Mouse (Mus musculus) lung, embryonic 15.5 days (tissue): ENCODE measurements around the gene Rsbn1l. TPM values are rescaled to one million over a fixed set of nuclear protein-coding genes. Genes with fewer than 3 reads are reported as not detected.

ENCODE experiments used
- ATAC-seq: fragments of 200-750 bp; cut with Nextera tagmentation; 2 replicates; pipeline ENCODE4 v1.8.0; 2017; ENCODE audit warnings: moderate number of reproducible peaks, borderline replicate concordance; ENCODE audit not compliant: low FRiP score, low TSS enrichment; ENCODE audit errors: extremely low read depth
- H3K27ac ChIP-seq: fragments of 300-500 bp; sonication (generic); 2 replicates; pipeline ENCODE4 v1.5.1; 2015; ENCODE audit warnings: moderate library complexity, mild to moderate bottlenecking, inconsistent platforms
- H3K27me3 ChIP-seq: fragments of 300-500 bp; sonication (generic); 2 replicates; pipeline ENCODE4 v1.6.1; 2015; ENCODE audit warnings: inconsistent platforms
- H3K36me3 ChIP-seq: fragments of 300-500 bp; sonication (generic); 2 replicates; pipeline ENCODE4 v1.6.1; 2015; ENCODE audit warnings: inconsistent platforms
- H3K4me1 ChIP-seq: fragments of 300-500 bp; sonication (generic); 2 replicates; pipeline ENCODE4 v1.6.1; 2015; ENCODE audit warnings: inconsistent platforms
- H3K4me2 ChIP-seq: fragments of 300-500 bp; sonication (generic); 2 replicates; pipeline ENCODE4 v1.6.1; 2015; ENCODE audit warnings: inconsistent platforms, mild to moderate bottlenecking, moderate library complexity
- H3K4me3 ChIP-seq: fragments of 300-500 bp; sonication (generic); 2 replicates; pipeline ENCODE4 v1.5.1; 2015; ENCODE audit warnings: mild to moderate bottlenecking, inconsistent platforms
- H3K9ac ChIP-seq: fragments of 300-500 bp; sonication (generic); 2 replicates; pipeline ENCODE4 v1.6.1; 2015; ENCODE audit warnings: inconsistent platforms
- H3K9me3 ChIP-seq: fragments of 300-500 bp; sonication (generic); 2 replicates; pipeline ENCODE4 v1.6.1; 2016; ENCODE audit warnings: inconsistent platforms
- WGBS: fragments of 180-500 bp; shearing (Covaris S2); methylation state at CpG from one replicate; pipeline ENCODE4 v1.1.7; 2015; 5-methylcytosine and 5-hydroxymethylcytosine counted together
- polyA plus RNA-seq: library from polyadenylated mRNA; unstranded; fragments of >200 nt; fragmentation: Nextera tagmentation; extraction: Ambion mirVana; gene quantifications from 2 replicates; pipeline ENCODE4 v1.2.1, GENCODE M21; 2015

The Rsbn1l gene
- polyA plus RNA-seq, 1 experiment from 2014 or later = 4.9 TPM

DNA sequence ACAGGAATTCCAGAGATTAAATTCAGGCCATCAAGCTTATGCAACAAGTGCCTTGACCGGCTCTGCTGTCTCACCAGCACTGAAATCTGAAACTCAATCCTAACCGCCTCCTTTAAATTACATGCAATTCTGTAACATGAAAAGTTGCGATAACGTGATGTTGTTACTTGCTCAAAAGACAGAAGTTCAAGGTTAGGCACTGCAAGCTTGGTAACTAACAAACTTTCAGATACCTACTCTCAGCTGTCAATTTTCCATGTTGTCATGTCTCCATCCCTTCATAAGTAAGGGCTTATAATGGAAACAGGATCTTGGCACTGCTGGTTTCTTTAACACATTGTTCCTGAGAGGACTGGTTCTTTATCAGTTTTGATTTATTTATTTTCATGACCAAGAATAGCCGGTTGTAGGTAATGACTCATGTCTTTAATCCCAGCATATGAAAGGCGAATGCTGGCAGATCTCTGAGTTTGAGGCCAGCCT, 26.5 kb downstream of the Rsbn1l start:
- Histone ChIP-seq H3K36me3 (no peaks in the 10 kb centered on the region), H3K27ac (no peak overlapping the region), H3K9me3 (no peaks in the 10 kb centered on the region), H3K9ac (no peak overlapping the region), H3K27me3 (no peaks in the 10 kb centered on the region), H3K4me3 (no peak overlapping the region), H3K4me2 (no peak overlapping the region), H3K4me1 (peaks cover 11% of the 10 kb centered on the region)
- no peak for ATAC-seq
- WGBS = 55% methylated on average over 6 of the region's 6 CpGs

DNA sequence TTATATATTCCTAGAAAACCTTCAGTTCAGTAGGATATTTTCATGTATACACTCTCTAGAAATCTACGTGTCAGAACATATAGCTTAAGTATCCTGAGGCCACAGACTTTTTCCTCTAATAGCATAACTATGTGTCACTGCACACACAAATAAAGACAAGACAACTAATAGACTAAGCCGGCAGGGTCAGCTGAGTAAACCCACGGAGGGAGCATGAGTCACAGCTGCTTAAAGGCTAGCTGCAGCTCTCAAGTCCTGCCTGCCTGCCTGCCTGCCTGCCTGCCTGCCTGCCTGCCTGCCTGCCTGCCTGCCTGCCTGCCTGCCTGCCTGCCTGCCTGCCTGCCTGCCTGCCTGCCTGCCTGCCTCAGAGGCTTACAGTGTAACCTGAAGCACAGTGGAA, 30.7 kb downstream of the Rsbn1l start:
- ATAC-seq = no peak
- Histone ChIP-seq H3K36me3 (0 out of 2 replicates have a peak, but pooled peaks cover 5% of the 10 kb centered on the region), H3K9me3 (no peaks in the 10 kb centered on the region), H3K27me3 (no peaks in the 10 kb centered on the region), H3K4me3 (no peak overlapping the region), H3K4me1 (peaks cover 4% of the 10 kb centered on the region), H3K27ac (no peak overlapping the region), H3K9ac (no peak overlapping the region), H3K4me2 (no peak overlapping the region)
- WGBS = 65% methylated on average over 3 of the region's 3 CpGs

DNA sequence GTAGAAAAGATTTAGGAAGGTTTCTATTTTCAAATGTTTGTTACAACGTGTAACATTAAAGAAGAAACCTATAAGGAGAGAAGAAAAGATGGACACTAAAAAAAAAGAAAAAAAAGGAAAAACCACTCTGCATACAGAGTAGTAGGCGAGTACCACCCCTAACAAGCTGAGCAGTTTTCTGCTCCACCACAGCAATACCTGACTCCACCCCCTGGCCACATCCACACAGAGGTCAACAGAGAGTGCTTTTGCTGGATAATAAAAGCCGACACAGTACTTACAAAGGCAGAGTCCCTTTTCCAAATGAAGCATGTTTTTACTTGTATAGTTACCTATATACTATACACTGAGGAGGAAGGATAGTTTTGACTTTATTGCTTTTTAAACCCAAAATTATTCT, 31.6 kb downstream of the Rsbn1l start:
- H3K9ac ChIP-seq = no peak overlapping the region
- WGBS = 77% methylated on average over 3 of the region's 3 CpGs
- no peak overlapping the region for H3K27ac ChIP-seq
- no peak overlapping the region for H3K4me2 ChIP-seq
- 0 out of 2 replicates have a peak, but pooled peaks cover 5% of the 10 kb centered on the region for H3K36me3 ChIP-seq
- H3K4me3 ChIP-seq = no peak overlapping the region
- H3K4me1 ChIP-seq = no peaks in the 10 kb centered on the region; the same call in 1 of the 2 replicates
- H3K27me3 ChIP-seq = no peaks in the 10 kb centered on the region
- H3K9me3 ChIP-seq = no peaks in the 10 kb centered on the region
- ATAC-seq = no peak

DNA sequence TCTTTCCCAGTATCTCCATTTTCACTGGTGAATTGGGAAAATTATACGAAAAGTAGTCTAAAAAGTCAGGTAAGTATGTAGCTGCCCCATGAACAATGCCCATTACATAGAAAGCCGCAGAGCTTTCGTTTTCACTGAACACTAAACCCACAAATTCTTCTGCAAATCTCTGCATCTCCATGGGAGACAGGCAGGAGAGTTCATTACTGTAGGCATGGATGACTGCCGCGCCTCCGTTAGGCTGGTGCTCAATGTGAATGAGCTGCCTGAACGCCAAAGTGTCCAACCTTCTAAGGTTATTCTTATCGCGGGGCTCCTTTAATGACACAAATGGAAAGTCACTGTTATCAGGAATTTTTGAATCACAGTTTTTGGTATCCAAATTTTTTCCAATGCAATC, 36.6 kb downstream of the Rsbn1l start:
- no peak for ATAC-seq
- WGBS = 92% methylated on average over 9 of the region's 9 CpGs
- no peaks in the 10 kb centered on the region for H3K27me3 ChIP-seq
- 0 out of 2 replicates have a peak, but pooled peaks cover 5% of the 10 kb centered on the region for H3K36me3 ChIP-seq
- no peaks in the 10 kb centered on the region for H3K4me1 ChIP-seq
- no peaks in the 10 kb centered on the region for H3K9me3 ChIP-seq
- H3K4me2 ChIP-seq = no peak overlapping the region
- no peak overlapping the region for H3K27ac ChIP-seq
- no peak overlapping the region for H3K9ac ChIP-seq
- H3K4me3 ChIP-seq = no peak overlapping the region

DNA sequence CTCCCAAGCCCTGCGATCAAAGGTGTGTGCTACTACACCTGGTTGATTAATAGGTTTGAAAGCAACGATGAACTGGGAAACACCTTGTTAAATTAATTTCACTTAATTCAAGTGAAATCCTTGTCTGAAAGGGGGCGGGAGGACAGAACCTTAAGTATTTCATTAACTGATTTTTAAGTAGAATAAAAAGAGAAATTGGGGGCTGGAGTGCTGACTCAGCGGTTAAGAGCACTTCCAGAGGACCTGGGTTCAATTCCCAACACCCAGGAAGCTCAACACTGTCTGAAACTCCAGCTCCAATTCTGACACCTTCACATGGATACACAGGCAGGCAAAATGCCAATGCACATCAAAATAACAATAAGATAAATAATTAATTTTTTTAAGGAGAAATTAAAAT, 37.2 kb downstream of the Rsbn1l start:
- ATAC-seq = no peak
- H3K4me1 ChIP-seq = no peaks in the 10 kb centered on the region
- H3K9me3 ChIP-seq = no peaks in the 10 kb centered on the region
- H3K27me3 ChIP-seq = no peaks in the 10 kb centered on the region
- 96% methylated on average over 4 of the region's 4 CpGs for WGBS
- no peak overlapping the region for H3K4me2 ChIP-seq
- H3K4me3 ChIP-seq = no peak overlapping the region
- H3K36me3 ChIP-seq = 0 out of 2 replicates have a peak, but pooled peaks cover 5% of the 10 kb centered on the region
- H3K9ac ChIP-seq = no peak overlapping the region
- no peak overlapping the region for H3K27ac ChIP-seq

DNA sequence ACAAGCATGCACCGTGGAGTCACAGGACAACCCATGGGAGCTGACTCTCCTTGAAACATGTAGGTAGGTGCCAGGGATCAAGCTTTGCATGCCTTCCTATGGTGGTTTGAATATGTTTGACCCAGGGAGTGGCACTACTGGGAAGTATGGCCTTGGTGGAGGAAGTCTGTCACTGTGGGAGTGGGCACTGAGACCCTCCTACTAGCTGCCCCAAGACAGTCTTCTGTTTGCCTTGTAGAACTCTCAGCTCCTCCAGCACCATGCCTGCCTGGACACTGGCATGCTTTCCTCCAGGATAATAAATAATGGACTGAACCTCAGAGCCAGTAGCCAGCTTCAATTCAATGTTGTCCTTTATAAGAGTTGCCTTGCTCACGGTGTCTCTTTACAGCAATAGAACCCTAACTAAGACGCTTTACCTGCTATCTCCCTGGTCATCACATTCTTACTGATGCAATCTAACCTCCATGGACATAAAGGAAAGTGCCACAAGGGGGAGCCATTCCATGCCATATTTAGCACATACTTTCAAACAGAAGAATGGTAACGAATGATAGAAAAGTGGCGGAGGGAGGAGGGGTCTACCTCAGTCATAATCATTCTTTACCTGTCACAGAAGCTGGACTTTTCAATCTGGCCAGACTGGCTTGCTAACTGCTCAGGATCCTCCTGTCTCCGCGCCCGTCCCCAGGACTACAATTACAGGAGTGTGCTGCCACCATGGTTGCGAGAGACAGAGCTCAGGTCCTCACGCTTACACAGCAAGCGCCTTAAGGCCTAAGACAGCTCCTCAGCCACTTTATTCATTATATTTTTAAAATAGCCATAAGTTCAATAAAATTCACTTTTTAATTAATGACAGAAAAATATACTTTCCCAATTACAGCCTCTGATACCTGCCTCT, 42.6 kb downstream of the Rsbn1l start:
- WGBS = 69% methylated on average over 11 of the region's 11 CpGs
- no peaks in the 10 kb centered on the region for H3K27me3 ChIP-seq
- no peak overlapping the region for H3K4me2 ChIP-seq
- H3K27ac ChIP-seq = no peak overlapping the region
- no peaks in the 10 kb centered on the region for H3K9me3 ChIP-seq
- no peak; the same call in 1 of the 2 replicates for ATAC-seq
- no peaks in the 10 kb centered on the region for H3K36me3 ChIP-seq
- H3K4me1 ChIP-seq = no peaks in the 10 kb centered on the region
- no peak overlapping the region for H3K4me3 ChIP-seq
- H3K9ac ChIP-seq = no peak overlapping the region

DNA sequence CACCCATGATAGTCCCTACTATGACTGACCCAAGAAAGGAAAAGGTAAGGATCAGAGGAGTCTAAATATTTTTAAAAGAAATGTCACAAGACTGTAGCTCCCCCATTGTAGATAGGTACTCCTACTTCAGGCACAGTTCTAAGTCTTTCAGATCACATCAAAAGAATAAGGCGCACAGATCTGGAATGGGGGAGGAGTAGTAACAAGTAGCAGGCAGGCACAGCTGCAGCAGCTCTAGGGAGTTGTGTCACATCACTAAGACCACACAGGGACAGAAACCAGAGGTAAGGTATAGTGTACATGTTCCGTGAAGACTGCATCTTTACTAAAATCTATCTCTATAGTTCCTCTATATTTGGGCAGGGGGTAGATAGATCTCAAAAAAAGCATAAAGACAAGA, 44.5 kb downstream of the Rsbn1l start:
- no peak overlapping the region for H3K9ac ChIP-seq
- no peaks in the 10 kb centered on the region for H3K9me3 ChIP-seq
- H3K4me2 ChIP-seq = no peak overlapping the region
- ATAC-seq = no peak
- H3K27ac ChIP-seq = no peak overlapping the region
- 85% methylated on average over 2 of the region's 2 CpGs for WGBS
- H3K36me3 ChIP-seq = 0 out of 2 replicates have a peak, but pooled peaks cover 3% of the 10 kb centered on the region
- no peak overlapping the region for H3K4me3 ChIP-seq
- no peaks in the 10 kb centered on the region for H3K4me1 ChIP-seq
- H3K27me3 ChIP-seq = no peaks in the 10 kb centered on the region

DNA sequence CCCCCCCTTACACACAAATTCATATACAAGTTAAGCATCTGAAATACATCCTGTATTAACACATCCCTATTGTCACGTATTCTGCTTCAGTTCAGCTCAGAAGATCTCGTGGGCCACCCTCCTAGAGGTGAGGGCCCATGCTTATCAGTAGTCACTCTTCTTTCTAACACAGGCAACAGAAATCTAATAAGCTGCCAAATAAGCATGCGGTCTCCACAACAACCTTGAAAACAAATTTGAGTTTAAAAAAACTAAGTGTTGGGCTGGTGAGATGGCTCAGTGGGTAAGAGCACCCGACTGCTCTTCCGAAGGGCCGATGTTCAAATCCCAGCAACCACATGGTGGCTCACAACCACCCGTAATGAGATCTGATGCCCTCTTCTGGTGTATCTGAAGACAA, 50.0 kb downstream of the Rsbn1l start:
- H3K4me2 ChIP-seq = no peak overlapping the region
- H3K9ac ChIP-seq = no peak overlapping the region
- no peak overlapping the region for H3K4me3 ChIP-seq
- no peaks in the 10 kb centered on the region for H3K27me3 ChIP-seq
- 89% methylated on average over 7 of the region's 7 CpGs for WGBS
- no peak overlapping the region for H3K27ac ChIP-seq
- H3K4me1 ChIP-seq = no peaks in the 10 kb centered on the region
- no peaks in the 10 kb centered on the region for H3K9me3 ChIP-seq
- peaks cover 13% of the 10 kb centered on the region for H3K36me3 ChIP-seq
- no peak for ATAC-seq

DNA sequence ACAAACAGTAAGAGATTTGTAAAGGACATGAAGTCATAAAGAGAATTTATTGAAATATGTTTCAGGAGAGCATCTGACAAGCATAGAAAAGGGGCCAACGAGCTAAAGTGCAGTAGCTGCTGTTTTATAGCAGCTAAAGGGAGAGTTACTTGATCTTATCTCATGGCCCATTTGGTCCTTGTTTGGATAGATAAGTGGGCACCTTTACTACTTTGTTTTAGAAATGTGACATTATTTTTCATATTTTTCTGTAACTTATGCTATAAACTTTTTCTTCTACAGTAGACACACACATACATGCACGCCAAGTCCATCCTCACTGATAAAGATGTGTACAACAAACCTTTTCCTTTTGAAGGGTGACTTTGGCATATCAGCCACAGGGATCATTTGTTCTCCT, 50.8 kb downstream of the Rsbn1l start:
- H3K9ac ChIP-seq = no peak overlapping the region
- no peak overlapping the region for H3K27ac ChIP-seq
- no peak overlapping the region for H3K4me3 ChIP-seq
- ATAC-seq = no peak
- H3K4me1 ChIP-seq = no peaks in the 10 kb centered on the region
- H3K36me3 ChIP-seq = peaks cover 18% of the 10 kb centered on the region
- no peaks in the 10 kb centered on the region for H3K9me3 ChIP-seq
- no peaks in the 10 kb centered on the region for H3K27me3 ChIP-seq
- WGBS = 76% methylated on average over 2 of the region's 2 CpGs
- no peak overlapping the region for H3K4me2 ChIP-seq

DNA sequence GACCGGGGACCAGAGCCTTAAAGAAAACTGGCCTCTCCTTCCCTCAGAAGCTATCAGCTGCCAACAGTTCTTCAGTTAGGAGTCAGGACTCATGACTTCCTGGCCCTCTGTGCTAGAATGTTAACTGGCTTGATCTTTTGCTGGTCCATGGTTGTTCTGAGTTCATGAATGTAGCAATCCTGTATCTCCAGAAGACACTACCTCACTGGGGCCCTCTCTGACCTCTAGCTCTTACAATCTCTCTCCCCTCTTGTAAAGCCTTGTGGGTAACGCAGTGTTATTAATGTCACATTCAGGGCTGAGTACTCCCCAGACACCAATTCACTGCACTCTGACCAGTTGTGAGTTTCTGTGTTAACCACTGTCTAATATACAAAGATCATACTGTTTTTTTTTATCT, 51.6 kb downstream of the Rsbn1l start:
- no peak overlapping the region for H3K27ac ChIP-seq
- H3K4me3 ChIP-seq = no peak overlapping the region
- H3K27me3 ChIP-seq = no peaks in the 10 kb centered on the region
- no peak overlapping the region for H3K4me2 ChIP-seq
- H3K9me3 ChIP-seq = no peaks in the 10 kb centered on the region
- H3K9ac ChIP-seq = no peak overlapping the region
- no peak for ATAC-seq
- peaks cover 18% of the 10 kb centered on the region for H3K36me3 ChIP-seq
- WGBS = 91% methylated on average over 2 of the region's 2 CpGs
- no peaks in the 10 kb centered on the region for H3K4me1 ChIP-seq

DNA sequence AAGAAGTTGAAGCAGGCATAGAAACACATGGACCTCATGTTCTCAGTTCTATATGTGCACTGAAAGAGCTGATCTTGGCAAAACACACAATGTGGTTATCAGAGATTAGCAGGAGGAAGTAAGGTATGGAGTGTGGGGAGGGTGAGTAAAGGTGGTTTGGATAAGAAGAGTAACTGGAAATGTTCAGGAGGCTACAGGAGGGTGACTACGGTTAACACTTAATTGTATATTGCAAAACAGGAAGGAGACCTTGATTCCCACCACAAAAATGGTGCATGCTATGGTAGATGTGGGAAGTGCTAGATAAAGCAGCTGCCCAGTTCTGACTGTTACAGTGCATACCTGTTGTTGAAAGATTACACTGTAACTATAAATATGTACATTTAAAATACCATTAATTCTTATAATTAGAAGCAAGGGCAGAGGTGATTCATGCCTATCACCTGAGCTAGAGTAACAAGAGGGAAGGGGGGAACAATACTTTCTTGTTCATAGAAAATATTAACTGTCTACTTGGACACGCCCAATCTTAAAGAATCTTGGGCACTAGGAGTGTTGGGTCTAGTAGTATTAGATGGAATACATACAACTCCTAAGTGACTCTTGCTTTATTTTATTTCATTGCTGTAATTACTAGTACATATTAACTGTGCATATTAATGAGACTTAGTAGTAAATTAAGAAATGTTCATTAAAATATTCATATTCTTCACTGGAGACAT, 58.6 kb downstream of the Rsbn1l start:
- H3K27me3 ChIP-seq = no peaks in the 10 kb centered on the region
- 78% methylated on average over 2 of the region's 2 CpGs for WGBS
- no peak for ATAC-seq

More for the DNA sequence above, 58.6 kb downstream of the Rsbn1l start:
- Histone ChIP-seq H3K9ac (no peak overlapping the region), H3K4me2 (no peak overlapping the region), H3K4me3 (no peak overlapping the region), H3K4me1 (no peaks in the 10 kb centered on the region), H3K27ac (no peak overlapping the region), H3K36me3 (peaks cover 33% of the 10 kb centered on the region), H3K9me3 (no peaks in the 10 kb centered on the region)
